Mouse (Mus musculus) CH12.LX (cell line): ENCODE measurements around the gene Ly6g6d. TPM values are rescaled to one million over a fixed set of nuclear protein-coding genes. Genes with fewer than 3 reads are reported as not detected.

Experiments used
- DNase-seq: peaks from one replicate; pipeline ENCODE4 v3.0.0-alpha.2; 2013; ENCODE audit errors: extremely low read depth
- H3K27ac ChIP-seq: 2 replicates; pipeline ENCODE4 v1.5.1; 2012; ENCODE audit warnings: low read depth, mild to moderate bottlenecking, control low read depth, moderate library complexity; ENCODE audit not compliant: insufficient read depth
- H3K27me3 ChIP-seq: replicated peaks from 2 replicates; pipeline ENCODE3; 2012; ENCODE audit warnings: inconsistent platforms
- H3K36me3 ChIP-seq, 2 experiments: replicated peaks in 1 of 2; 2 replicates each; pipeline versions ENCODE3 to v1.6.1; 2012; ENCODE audit warnings: inconsistent platforms in 1 of 2, low read length in 1 of 2, mild to moderate bottlenecking in 1 of 2, mixed read lengths in 1 of 2, moderate library complexity in 1 of 2; ENCODE audit not compliant: control insufficient read depth in 1 of 2, insufficient read depth in 1 of 2
- H3K4me1 ChIP-seq, 2 experiments: 2 replicates each; pipeline ENCODE4 v1.6.1; 2012; ENCODE audit warnings: inconsistent platforms in 1 of 2, moderate library complexity in 1 of 2; ENCODE audit not compliant: insufficient read depth in 2 of 2, control insufficient read depth in 1 of 2
- H3K4me2 ChIP-seq: 2 replicates; pipeline ENCODE4 v1.6.1; 2012; ENCODE audit warnings: low read depth, mild to moderate bottlenecking, control low read depth; ENCODE audit not compliant: poor library complexity, insufficient read depth, severe bottlenecking
- H3K4me3 ChIP-seq, 3 experiments: fragments of 150-350 bp in 1 of 3; sonication (generic) in 1 of 3; replicated peaks in 1 of 3; 2 replicates each; pipeline versions ENCODE3 to v1.5.1; 2011 to 2012; ENCODE audit warnings: low read depth in 2 of 3, low read length in 2 of 3, mild to moderate bottlenecking in 2 of 3, moderate library complexity in 2 of 3, control low read depth in 1 of 3, improper control_type of control experiment in 1 of 3, inconsistent platforms in 1 of 3, mixed read lengths in 1 of 3; ENCODE audit not compliant: poor library complexity in 1 of 3
- H3K79me2 ChIP-seq: replicated peaks from 2 replicates; pipeline ENCODE4 v1.6.1; 2012; ENCODE audit warnings: mild to moderate bottlenecking, moderate library complexity; ENCODE audit not compliant: control insufficient read depth, poor library complexity, insufficient read depth, severe bottlenecking; ENCODE audit errors: extremely low read depth
- H3K9ac ChIP-seq: 2 replicates; pipeline ENCODE4 v1.6.1; 2012; ENCODE audit warnings: low read depth, mild to moderate bottlenecking, control low read depth, moderate library complexity; ENCODE audit not compliant: insufficient read depth
- H3K9me3 ChIP-seq: replicated peaks from 2 replicates; pipeline ENCODE3; 2012; ENCODE audit warnings: low read length, inconsistent platforms, mixed read lengths
- BHLHE40 ChIP-seq: IDR thresholded peaks from 2 replicates; pipeline ENCODE4 v1.6.1; 2011; ENCODE audit warnings: mild to moderate bottlenecking, low read depth, low read length, improper control_type of control experiment
- E2F4 ChIP-seq: IDR thresholded peaks from 2 replicates; pipeline ENCODE4 v1.6.1; 2011; ENCODE audit warnings: low read depth, low read length, improper control_type of control experiment; ENCODE audit not compliant: insufficient replicate concordance
- ELF1 ChIP-seq: IDR thresholded peaks from 2 replicates; pipeline ENCODE4 v1.6.1; 2014; ENCODE audit warnings: low read depth, mild to moderate bottlenecking, inconsistent platforms, low read length, improper control_type of control experiment
- GABPA ChIP-seq: IDR thresholded peaks from 2 replicates; pipeline ENCODE4 v1.6.1; 2012; ENCODE audit warnings: low read depth, low read length, improper control_type of control experiment, inconsistent platforms; ENCODE audit not compliant: insufficient replicate concordance
- HCFC1 ChIP-seq: IDR thresholded peaks from 2 replicates; pipeline ENCODE4 v1.6.1; 2012; ENCODE audit warnings: low read depth, mild to moderate bottlenecking, inconsistent platforms, low read length, improper control_type of control experiment
- IRF4 ChIP-seq: IDR thresholded peaks from 2 replicates; pipeline ENCODE4 v1.6.1; 2014; ENCODE audit warnings: low read depth, mild to moderate bottlenecking, inconsistent platforms, low read length, improper control_type of control experiment
- JUND ChIP-seq: conservative IDR thresholded peaks from 2 replicates; pipeline ENCODE4 v1.6.1; 2011; ENCODE audit warnings: low read depth, low read length, improper control_type of control experiment
- MEF2A ChIP-seq: IDR thresholded peaks from 2 replicates; pipeline ENCODE4 v1.6.1; 2014; ENCODE audit warnings: low read depth, mild to moderate bottlenecking, inconsistent platforms, low read length, improper control_type of control experiment, borderline replicate concordance
- MXI1 ChIP-seq: IDR thresholded peaks from 2 replicates; pipeline ENCODE4 v1.6.1; 2011; ENCODE audit warnings: mild to moderate bottlenecking, low read depth, low read length, improper control_type of control experiment
- SIN3A ChIP-seq: IDR thresholded peaks from 2 replicates; pipeline ENCODE4 v1.6.1; 2012; ENCODE audit warnings: low read length, improper control_type of control experiment, inconsistent platforms
- SMC3 ChIP-seq: IDR thresholded peaks from 2 replicates; pipeline ENCODE4 v1.6.1; 2011; ENCODE audit warnings: low read depth, low read length, improper control_type of control experiment
- UBTF ChIP-seq: IDR thresholded peaks from 2 replicates; pipeline ENCODE4 v1.6.1; 2012; ENCODE audit warnings: low read depth, mild to moderate bottlenecking, inconsistent platforms, low read length, improper control_type of control experiment, moderate library complexity
- ZC3H11A ChIP-seq: IDR thresholded peaks from 2 replicates; pipeline ENCODE4 v1.6.1; 2012; ENCODE audit warnings: low read depth, mild to moderate bottlenecking, inconsistent platforms, low read length, improper control_type of control experiment
- ZKSCAN1 ChIP-seq: IDR thresholded peaks from 2 replicates; pipeline ENCODE4 v1.6.1; 2012; ENCODE audit warnings: low read depth, inconsistent platforms, low read length, improper control_type of control experiment, borderline replicate concordance
- ZMIZ1 ChIP-seq: IDR thresholded peaks from 2 replicates; pipeline ENCODE4 v1.6.1; 2012; ENCODE audit warnings: low read depth, mild to moderate bottlenecking, inconsistent platforms, low read length, improper control_type of control experiment
- dilution Hi-C: fragments of 300-500 bp; cut with MboI; formaldehyde crosslinking; loops from 2 replicates; pipeline ENCODE4 v1.14.3; 2020; ENCODE audit warnings: low sequenced_read_pairs; ENCODE audit not compliant: extremely low pct_unique_long_range_greater_than_20kb, extremely low pct_ligation_motif_present
- in situ Hi-C: fragments of 300-500 bp; cut with MboI; formaldehyde crosslinking; loops from 3 replicates; pipeline ENCODE4 v1.14.3; 2019; ENCODE audit warnings: low sequenced_read_pairs, low pct_ligation_motif_present, low pct_unique_long_range_greater_than_20kb, mixed read lengths
- polyA plus RNA-seq: library from polyadenylated mRNA; unstranded; fragments of >175 nt; gene quantifications from 2 replicates; pipeline ENCODE4 v1.2.1, GENCODE M21; 2012; ENCODE audit warnings: low read depth; ENCODE audit not compliant: insufficient read length
- total RNA-seq, 2 experiments: library from RNA; depleted of rRNA; stranded (reverse); fragments of 300-350 nt in 1 of 2; fragments of >200 nt in 1 of 2; gene quantifications; 2 replicates each; pipeline ENCODE4 v1.2.3; 2012 to 2014

The Ly6g6d gene
- total and polyA plus RNA-seq, 3 experiments, result 0.44 TPM; not detected in 2

DNA sequence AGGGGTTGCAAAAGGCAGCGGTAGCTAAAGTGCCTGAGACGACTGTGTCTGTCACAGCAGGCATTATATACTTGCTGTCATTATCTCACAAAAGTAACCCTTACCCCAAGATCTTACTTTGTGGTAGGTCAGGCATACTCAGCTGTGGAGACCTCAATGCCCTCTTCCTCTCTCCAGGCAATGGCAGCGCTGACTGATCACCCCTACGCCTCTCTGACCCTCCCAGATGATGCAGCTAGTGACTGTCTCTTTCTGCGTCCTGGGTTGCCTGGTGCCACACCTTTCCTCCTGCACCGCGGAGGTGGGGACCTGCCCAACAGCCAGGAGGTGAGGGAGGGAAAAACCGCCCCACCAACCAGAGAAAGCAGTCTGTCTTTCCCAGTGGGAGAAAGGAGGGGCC, 16.6 kb downstream of the Ly6g6d start:
- H3K9ac ChIP-seq, result no peak overlapping the region
- no peaks in the 10 kb centered on the region for H3K27me3 ChIP-seq
- no peak overlapping the region for H3K27ac ChIP-seq
- H3K4me1 ChIP-seq, result peaks cover 0 to 2% of the 10 kb centered on the region in 2 experiments; a peak in 2 of 4 replicates
- H3K4me2 ChIP-seq, result no peak overlapping the region
- TF ChIP-seq MXI1 (no peak), ZKSCAN1 (no peak), SIN3A (no peak), ELF1 (no peak), GABPA (no peak), IRF4 (no peak), MEF2A (no peak), UBTF (no peak), ZMIZ1 (no peak), SMC3 (no peak)
- dilution Hi-C loops (no loop called here), in situ Hi-C loops (no loop called here)
- DNase-seq, result no peak
- H3K9me3 ChIP-seq, result no peaks in the 10 kb centered on the region
- H3K79me2 ChIP-seq, result no peaks in the 10 kb centered on the region
- peaks cover 42 to 78% of the 10 kb centered on the region in 2 experiments for H3K36me3 ChIP-seq
- no peak overlapping the region for H3K4me3 ChIP-seq

DNA sequence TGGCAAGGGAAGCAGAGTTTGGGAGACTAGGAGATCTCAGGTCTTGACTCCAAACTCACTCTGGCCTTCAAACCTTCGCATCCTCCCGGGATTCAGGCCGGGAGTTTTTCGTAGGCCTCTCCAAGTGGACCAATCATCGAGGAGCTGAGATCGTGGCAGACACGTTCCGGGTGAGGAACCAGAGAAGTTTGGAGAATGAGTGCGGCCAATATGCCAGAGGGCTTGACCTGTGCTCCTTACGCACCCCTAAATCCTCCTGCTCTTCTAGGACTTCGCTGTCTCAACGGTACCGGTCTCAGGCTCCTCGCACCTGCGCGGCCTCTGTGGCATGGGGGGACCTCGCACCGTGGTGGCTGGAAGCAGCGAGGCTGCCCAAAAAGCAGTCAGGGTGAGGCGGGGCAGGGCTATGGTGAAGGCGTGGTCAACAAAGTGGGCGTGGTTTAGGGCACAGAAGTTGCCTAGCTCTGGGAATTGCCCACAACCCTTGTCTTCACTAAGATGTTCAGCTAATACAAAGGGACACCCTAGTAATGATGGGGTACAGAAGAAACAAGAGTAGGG, 17.0 kb downstream of the Ly6g6d start:
- H3K4me2 ChIP-seq, result no peak overlapping the region
- no peak overlapping the region for H3K27ac ChIP-seq
- in situ Hi-C loops (no loop called here), dilution Hi-C loops (no loop called here)
- peaks cover 47 to 83% of the 10 kb centered on the region in 2 experiments for H3K36me3 ChIP-seq
- no peak for TF ChIP-seq MXI1
- no peak for TF ChIP-seq BHLHE40
- no peak for TF ChIP-seq IRF4
- no peak for TF ChIP-seq E2F4
- no peak for TF ChIP-seq SIN3A
- TF ChIP-seq GABPA, result no peak
- no peak for TF ChIP-seq ZC3H11A
- no peak for TF ChIP-seq HCFC1
- no peak for TF ChIP-seq JUND
- TF ChIP-seq ZMIZ1, result no peak
- no peaks in the 10 kb centered on the region for H3K9me3 ChIP-seq
- no peak overlapping the region for H3K9ac ChIP-seq
- H3K27me3 ChIP-seq, result no peaks in the 10 kb centered on the region
- H3K4me3 ChIP-seq, result no peak overlapping the region
- peaks cover 2 to 4% of the 10 kb centered on the region in 2 experiments; a peak in 3 of 4 replicates for H3K4me1 ChIP-seq
- H3K79me2 ChIP-seq, result no peaks in the 10 kb centered on the region
- DNase-seq, result peak; percentile 14
